Mouse (Mus musculus) left cerebral cortex, adult 11 months (tissue): ENCODE data around the gene Gm20792.
"Not testable (repeated sequence)": the region's sequence is repeated elsewhere in the genome, so short reads cannot be mapped to it uniquely, and the experiment has no call there.

Experiments used
- DNase-seq: peaks from one replicate; pipeline ENCODE4 v3.0.0; 2022; ENCODE audit warnings: low spot score

The Gm20792 gene

GRCm38 (mm10) chrY:48311555-48311954, at the start of gene Gm20792:
Gene Gm20792 (plus strand): TSS chrY:48311855.
- DNase-seq = not testable (repeated sequence)
